ENCODE assay signal across 26 mouse cellular contexts in the genomic region with DNA sequence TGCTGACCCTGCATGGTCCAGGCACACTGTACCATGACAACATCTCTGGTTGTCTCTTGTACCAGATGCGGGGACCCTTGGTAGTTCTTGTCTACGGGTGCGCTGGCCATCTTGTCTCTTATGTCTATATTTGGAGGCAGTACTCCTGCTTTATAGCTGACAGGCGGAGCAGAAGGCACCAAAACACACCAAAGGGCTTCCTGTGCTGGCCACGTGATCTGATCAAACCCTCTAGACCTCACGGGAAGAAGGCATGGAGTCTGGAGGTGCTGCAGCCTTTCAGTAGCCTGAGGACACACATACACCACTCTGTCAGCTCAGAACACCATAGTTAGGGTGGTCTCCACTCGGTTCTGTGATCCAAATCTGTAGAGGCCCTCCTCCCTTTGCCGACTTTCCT.
DNase-seq lines count a peak whose midpoint lies in the region; ATAC-seq and TF ChIP-seq lines count a peak whose summit lies in the region.
"Had no signal": no experiment of that assay in that cellular context is flagged by ENCODE, and none has a peak within 500 bp of the region (broad histone marks: within the 10 kb centered on the region; RNA-seq: fewer than 3 reads in every experiment).

No protein-coding gene starts in this region.

- H3K9ac ChIP-seq in hindbrain, embryonic 12.5 days: no peak overlapping the region
- no peak overlapping the region for H3K9ac ChIP-seq in hindbrain, embryonic 11.5 days (ENCODE audit: low read depth, low read length)
- no peak overlapping the region for H3K9ac ChIP-seq in midbrain, postnatal 0 days (replicated peaks; ENCODE audit: low read length, poor library complexity, severe bottlenecking)
- H3K9ac ChIP-seq: embryonic facial prominence, embryonic 13.5 days; heart, embryonic 15.5 days; hindbrain, embryonic 13.5 days; kidney, embryonic 15.5 days; liver, embryonic 15.5 days; lung, embryonic 14.5 days; midbrain, embryonic 13.5 days; neural tube, embryonic 15.5 days had no signal

- TF ChIP-seq POLR2A in thymus, adult 2 months (IDR thresholded peaks at IDR 0.05; ENCODE audit: control insufficient read depth, extremely low read depth, insufficient read depth, low read length, poor library complexity): no peak

- no peak for DNase-seq in hindbrain, embryonic 11.5 days (ENCODE audit: low spot score)
- peak; percentile 56 for DNase-seq in thymus, adult 2 months
- DNase-seq in thymus, postnatal 36 days: peak; percentile 45 to 61
- no peak for DNase-seq in cerebellum, postnatal 25 days
- DNase-seq in adrenal gland, postnatal 4 days (ENCODE audit: low spot score in 2 of 2): no peak
- no peak for DNase-seq in midbrain, postnatal 0 days (ENCODE audit: low spot score)
- DNase-seq: cerebellum, adult 11 months; cerebellum, adult 9-10 months; gastrocnemius, postnatal 10 days; kidney, adult 11 months; kidney, postnatal 25 days; liver; lung, embryonic 14.5 days; right cerebral cortex, adult 18-20 months had no signal

- H3K36me3 ChIP-seq in hindbrain, embryonic 12.5 days: peaks cover 29% of the 10 kb centered on the region
- H3K36me3 ChIP-seq in hindbrain, embryonic 11.5 days (ENCODE audit: control insufficient read depth, insufficient read depth, low read length): 0 out of 2 replicates have a peak, but pooled peaks cover 2% of the 10 kb centered on the region
- H3K36me3 ChIP-seq in thymus, adult 2 months (ENCODE audit: control insufficient read depth, insufficient read depth, low read length): no peaks in the 10 kb centered on the region
- H3K36me3 ChIP-seq in midbrain, postnatal 0 days (ENCODE audit: insufficient read depth, low read length): peaks cover 19% of the 10 kb centered on the region
- H3K36me3 ChIP-seq: liver, embryonic 15.5 days had no signal

- 0 out of 2 replicates have a peak overlapping the region, but pooled peaks have one; percentile 12 for H3K27ac ChIP-seq in hindbrain, embryonic 12.5 days
- no peak overlapping the region for H3K27ac ChIP-seq in hindbrain, embryonic 11.5 days (ENCODE audit: low read depth, low read length)
- H3K27ac ChIP-seq in thymus, adult 2 months (ENCODE audit: control insufficient read depth, insufficient read depth, low read length): peak overlapping the region; percentile 43; the same call in 1 of the 2 replicates
- H3K27ac ChIP-seq in midbrain, postnatal 0 days (ENCODE audit: low read depth, low read length): no peak overlapping the region
- H3K27ac ChIP-seq: embryonic facial prominence, embryonic 13.5 days; forebrain, embryonic 10.5 days; heart, embryonic 15.5 days; kidney, embryonic 15.5 days; liver, embryonic 15.5 days; midbrain, embryonic 13.5 days; neural tube, embryonic 15.5 days had no signal

- no peaks in the 10 kb centered on the region for H3K27me3 ChIP-seq in hindbrain, embryonic 12.5 days
- no peaks in the 10 kb centered on the region for H3K27me3 ChIP-seq in hindbrain, embryonic 11.5 days (ENCODE audit: control insufficient read depth, insufficient read depth, low read length)
- no peaks in the 10 kb centered on the region for H3K27me3 ChIP-seq in thymus, adult 2 months (ENCODE audit: control insufficient read depth, insufficient read depth, low read length)
- no peaks in the 10 kb centered on the region for H3K27me3 ChIP-seq in midbrain, postnatal 0 days (ENCODE audit: insufficient read depth, low read length)
- H3K27me3 ChIP-seq: CH12.LX; embryonic facial prominence, embryonic 13.5 days; heart, embryonic 15.5 days; hindbrain, embryonic 13.5 days; kidney, embryonic 15.5 days; liver, embryonic 15.5 days; midbrain, embryonic 13.5 days; neural tube, embryonic 15.5 days had no signal

- WGBS in hindbrain, embryonic 12.5 days: 90% methylated on average over 8 of the region's 8 CpGs
- 80% methylated on average over 8 of the region's 8 CpGs for WGBS in hindbrain, embryonic 11.5 days
- WGBS in thymus, adult 2 months: 23% methylated on average over 8 of the region's 8 CpGs
- 86% methylated on average over 8 of the region's 8 CpGs for WGBS in midbrain, postnatal 0 days

- no peaks in the 10 kb centered on the region for H3K4me1 ChIP-seq in hindbrain, embryonic 12.5 days
- H3K4me1 ChIP-seq in hindbrain, embryonic 11.5 days (replicated peaks; ENCODE audit: control insufficient read depth, insufficient read depth, low read length): no peaks in the 10 kb centered on the region
- peaks cover 36% of the 10 kb centered on the region for H3K4me1 ChIP-seq in thymus, adult 2 months (replicated peaks; ENCODE audit: control insufficient read depth, insufficient read depth, low read length)
- no peaks in the 10 kb centered on the region for H3K4me1 ChIP-seq in midbrain, postnatal 0 days (ENCODE audit: insufficient read depth, low read length)
- H3K4me1 ChIP-seq: forebrain, embryonic 10.5 days; kidney, embryonic 15.5 days; liver, embryonic 15.5 days; midbrain, embryonic 13.5 days had no signal

- H3K4me2 ChIP-seq in hindbrain, embryonic 12.5 days (replicated peaks): no peak overlapping the region
- no peak overlapping the region for H3K4me2 ChIP-seq in hindbrain, embryonic 11.5 days (replicated peaks; ENCODE audit: low read depth, low read length)
- H3K4me2 ChIP-seq in midbrain, postnatal 0 days (ENCODE audit: low read depth, low read length, poor library complexity, severe bottlenecking): no peak overlapping the region
- H3K4me2 ChIP-seq: embryonic facial prominence, embryonic 13.5 days; heart, embryonic 15.5 days; hindbrain, embryonic 13.5 days; kidney, embryonic 15.5 days; liver, embryonic 15.5 days; lung, embryonic 14.5 days; midbrain, embryonic 13.5 days; neural tube, embryonic 15.5 days had no signal

- no peak for TF ChIP-seq CTCF in thymus, adult 2 months (IDR thresholded peaks at IDR 0.05; ENCODE audit: borderline replicate concordance, control insufficient read depth, extremely low read depth, insufficient read depth, low read length, poor library complexity)
- no peak for TF ChIP-seq CTCF in midbrain, postnatal 0 days (IDR thresholded peaks at IDR 0.05)

- no peaks in the 10 kb centered on the region for H3K9me3 ChIP-seq in hindbrain, embryonic 12.5 days (replicated peaks)
- H3K9me3 ChIP-seq in hindbrain, embryonic 11.5 days (ENCODE audit: control insufficient read depth, low read length): no peaks in the 10 kb centered on the region
- H3K9me3 ChIP-seq in midbrain, postnatal 0 days (ENCODE audit: low read length): no peaks in the 10 kb centered on the region
- H3K9me3 ChIP-seq: embryonic facial prominence, embryonic 13.5 days; forebrain, embryonic 10.5 days; heart, embryonic 15.5 days; hindbrain, embryonic 13.5 days; kidney, embryonic 15.5 days; liver, embryonic 15.5 days; midbrain, embryonic 13.5 days; neural tube, embryonic 15.5 days had no signal

- no peak overlapping the region for H3K4me3 ChIP-seq in hindbrain, embryonic 12.5 days
- no peak overlapping the region for H3K4me3 ChIP-seq in hindbrain, embryonic 11.5 days (ENCODE audit: low read depth, low read length)
- no peak overlapping the region for H3K4me3 ChIP-seq in thymus, adult 2 months (ENCODE audit: control insufficient read depth, insufficient read depth, low read length)
- no peak overlapping the region for H3K4me3 ChIP-seq in midbrain, postnatal 0 days (ENCODE audit: low read depth, low read length)
- H3K4me3 ChIP-seq: embryonic facial prominence, embryonic 13.5 days; forebrain, embryonic 10.5 days; heart, embryonic 15.5 days; hindbrain, embryonic 13.5 days; kidney, embryonic 15.5 days; liver, embryonic 15.5 days; midbrain, embryonic 13.5 days; neural tube, embryonic 15.5 days had no signal

- ATAC-seq in hindbrain, embryonic 12.5 days (ENCODE audit: low FRiP score): no peak
- no peak for ATAC-seq in hindbrain, embryonic 11.5 days (ENCODE audit: low FRiP score)
- peak; percentile 80 for ATAC-seq in activated CD4-positive, CD25-positive, alpha-beta regulatory T cell, adult 4 months
- ATAC-seq in midbrain, postnatal 0 days (ENCODE audit: low FRiP score): no peak
- ATAC-seq: forebrain, embryonic 16.5 days; midbrain, embryonic 13.5 days had no signal

Comparison
In these comparisons a context has a peak if more than half of its experiments do, and no peak if none do; other contexts are left out.
1. H3K27ac ChIP-seq: peak in hindbrain, embryonic 12.5 days (single experiment) and thymus, adult 2 months (single experiment); none in hindbrain, embryonic 11.5 days (single experiment) and midbrain, postnatal 0 days (single experiment).
2. DNase-seq: peak in thymus, adult 2 months (single experiment) and thymus, postnatal 36 days (2 of 2); none in hindbrain, embryonic 11.5 days (single experiment), cerebellum, postnatal 25 days (0 of 2), adrenal gland, postnatal 4 days (0 of 2) and midbrain, postnatal 0 days (single experiment).